ENCODE assay signal across 8 mouse cellular contexts in the genomic region with DNA sequence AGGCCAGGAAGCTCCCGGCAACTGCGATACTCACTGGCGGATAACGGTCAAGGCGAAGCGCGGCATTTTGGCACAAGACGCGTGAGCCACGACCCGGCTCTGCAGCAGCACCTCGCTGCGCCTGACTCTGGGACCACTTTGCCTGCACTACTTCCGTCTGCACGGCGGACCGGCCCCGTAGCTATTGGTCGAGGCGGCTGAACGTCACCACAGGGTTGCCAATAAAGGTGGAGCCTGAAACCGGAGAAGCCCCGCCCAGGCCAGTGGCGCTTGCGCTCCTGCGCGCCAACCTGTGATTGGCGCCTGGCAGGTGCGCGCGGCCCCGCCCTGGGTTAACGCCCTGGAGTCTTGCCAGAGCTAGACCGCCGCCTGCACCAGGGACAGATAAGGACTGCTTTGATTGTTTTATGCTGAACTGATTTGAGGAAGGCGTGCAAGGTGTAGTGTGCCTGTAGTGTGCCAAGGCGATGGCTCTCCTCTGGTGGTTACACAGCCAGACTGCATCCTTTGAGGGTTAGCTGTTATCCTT. TPM values are rescaled to one million over a fixed set of nuclear protein-coding genes. Genes with fewer than 3 reads are reported as not detected.
DNase-seq lines count a peak whose midpoint lies in the region; ATAC-seq lines count a peak whose summit lies in the region.

A gene (minus strand): TSS at position 156 of the 529 bp plus-strand sequence.

- H3K9ac ChIP-seq in hindbrain, embryonic 11.5 days (ENCODE audit: low read depth, low read length): peak within 1 kb of the TSS; percentile 48

- DNase-seq in Muller cell, postnatal 12 days (ENCODE audit: inconsistent ontology term): peak; percentile 95
- DNase-seq in cerebellum, adult 9-11 months: peak; percentile 97
- peak; percentile 94 to 97 for DNase-seq in frontal cortex, adult 2 months (ENCODE audit: extremely low spot score in 1 of 2, low spot score in 1 of 2)
- DNase-seq in hindbrain, embryonic 11.5 days (ENCODE audit: low spot score): peak; percentile 93
- peak; percentile 92 to 94 for DNase-seq in layer of hippocampus, postnatal 10 days (ENCODE audit: low spot score in 2 of 2)
- DNase-seq in lung, postnatal 10 days: peak; percentile 95
- DNase-seq in ovary, postnatal 36 days (ENCODE audit: low spot score): peak; percentile 92
- peak; percentile 94 for DNase-seq in thymus, postnatal 25 days

- peak; percentile 99 for ATAC-seq in hindbrain, embryonic 11.5 days (ENCODE audit: low FRiP score)

- H3K4me1 ChIP-seq in hindbrain, embryonic 11.5 days (replicated peaks; ENCODE audit: control insufficient read depth, insufficient read depth, low read length): peaks cover 7% of the 10 kb centered on the region; the same call in 1 of the 2 replicates

- WGBS in hindbrain, embryonic 11.5 days: under 1% methylated on average over 37 of the region's 37 CpGs

- H3K27me3 ChIP-seq in hindbrain, embryonic 11.5 days (ENCODE audit: control insufficient read depth, insufficient read depth, low read length): no peaks in the 10 kb centered on the region

- H3K4me2 ChIP-seq in hindbrain, embryonic 11.5 days (replicated peaks; ENCODE audit: low read depth, low read length): peak within 1 kb of the TSS; percentile 70

- no peaks in the 10 kb centered on the region for H3K9me3 ChIP-seq in hindbrain, embryonic 11.5 days (ENCODE audit: control insufficient read depth, low read length)

- peak within 1 kb of the TSS; percentile 43 for H3K4me3 ChIP-seq in hindbrain, embryonic 11.5 days (ENCODE audit: low read depth, low read length)

- H3K27ac ChIP-seq in hindbrain, embryonic 11.5 days (ENCODE audit: low read depth, low read length): no peak within 1 kb of the TSS

- H3K36me3 ChIP-seq in hindbrain, embryonic 11.5 days (ENCODE audit: control insufficient read depth, insufficient read depth, low read length): no peaks in the 10 kb centered on the region

RNA-seq across cellular contexts. Expression of the gene that starts here (rescaled TPM):
- 16.2 and 16.6 TPM in 2 replicates for polyA plus RNA-seq in frontal cortex, adult 2 months (2012; rRNA removed)
- polyA plus RNA-seq in hindbrain, embryonic 11.5 days (2014; fragmentation: Nextera tagmentation; extraction: Ambion mirVana): 5.8 and 6.4 TPM in 2 replicates
- total RNA-seq in layer of hippocampus, postnatal 10 days (2021): 10 to 100 TPM; 29.3 to 30.3 TPM
